Mouse (Mus musculus) forebrain, embryonic 10.5 days (tissue): ENCODE data around the gene Elk3. TPM values are rescaled to one million over a fixed set of nuclear protein-coding genes. Genes with fewer than 3 reads are reported as not detected.
A peak's percentile ranks its signal among the peaks of the same experiment; 100 is the strongest.
"Not testable (repeated sequence)": the region's sequence is repeated elsewhere in the genome, so short reads cannot be mapped to it uniquely, and the experiment has no call there.

Experiments used
- DNase-seq: peaks from one replicate; pipeline ENCODE4 v3.0.0-alpha.2; 2017; ENCODE audit warnings: low spot score; ENCODE audit errors: extremely low spot score
- H3K27ac ChIP-seq: fragments of 300-500 bp; sonication (generic); 2 replicates; pipeline ENCODE4 v1.5.1; 2016; ENCODE audit warnings: mild to moderate bottlenecking
- H3K27me3 ChIP-seq: fragments of 300-500 bp; sonication (generic); 2 replicates; pipeline ENCODE4 v1.6.1; 2016; ENCODE audit warnings: mild to moderate bottlenecking; ENCODE audit not compliant: poor library complexity, severe bottlenecking
- H3K36me3 ChIP-seq: fragments of 300-500 bp; sonication (generic); replicated peaks from 2 replicates; pipeline ENCODE4 v1.6.1; 2016; ENCODE audit warnings: mild to moderate bottlenecking, moderate library complexity
- H3K4me1 ChIP-seq: fragments of 300-500 bp; sonication (generic); 2 replicates; pipeline ENCODE4 v1.6.1; 2016
- H3K4me3 ChIP-seq: fragments of 300-500 bp; sonication (generic); 2 replicates; pipeline ENCODE4 v1.5.1; 2016; ENCODE audit warnings: mild to moderate bottlenecking, moderate library complexity
- H3K9me3 ChIP-seq: fragments of 300-500 bp; sonication (generic); 2 replicates; pipeline ENCODE4 v1.6.1; 2016; ENCODE audit warnings: mild to moderate bottlenecking, moderate library complexity
- WGBS: fragments of 180-500 bp; shearing (Covaris S2); methylation state at CpG from one replicate; pipeline ENCODE4 v1.1.7; 2016; 5-methylcytosine and 5-hydroxymethylcytosine counted together
- polyA plus RNA-seq: library from polyadenylated mRNA; unstranded; fragments of >200 nt; fragmentation: Nextera tagmentation; extraction: Ambion mirVana; gene quantifications from 2 replicates; pipeline ENCODE4 v1.2.1, GENCODE M21; 2016

Elk3 gene
- 13.1 and 14.5 TPM in 2 replicates for polyA plus RNA-seq

DNA sequence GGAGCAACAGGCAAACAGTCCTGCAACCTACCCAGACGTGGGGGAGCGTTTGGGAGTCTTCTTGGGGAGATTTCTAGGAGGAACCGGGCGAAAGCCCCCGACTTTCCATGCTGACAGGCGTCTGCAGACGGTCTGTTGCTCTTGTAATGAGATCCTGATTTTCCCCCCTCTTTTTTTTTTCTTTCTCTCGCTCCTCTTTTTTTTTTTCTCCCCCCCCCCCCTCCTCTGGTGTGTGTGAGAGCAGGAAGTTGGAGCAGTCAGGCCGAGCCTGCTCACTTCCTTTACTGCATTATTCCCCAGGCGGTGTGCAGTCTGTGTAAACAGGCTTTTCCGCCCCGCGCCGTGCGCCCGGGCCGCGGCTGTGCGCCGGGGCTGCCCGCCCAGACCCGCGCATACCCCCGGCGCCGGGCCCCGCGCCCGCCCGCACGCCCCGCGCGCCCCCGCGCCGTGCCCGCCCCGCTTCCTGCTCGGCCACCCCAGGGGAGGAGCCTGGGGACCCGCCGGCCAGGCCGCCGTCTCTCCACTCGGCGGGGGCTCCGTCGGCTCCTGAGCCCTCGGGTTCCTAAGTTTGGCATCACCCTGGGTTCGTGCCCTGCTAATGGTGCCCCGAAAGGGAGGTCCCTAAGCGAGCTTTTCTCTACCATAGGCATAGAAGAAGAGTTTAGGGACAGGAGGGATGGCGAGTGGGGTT is at the start of gene Elk3:
Gene Elk3 (minus strand): TSS at position 415 of the 691 bp plus-strand sequence.
- peak; percentile 49 for DNase-seq
- H3K4me1 ChIP-seq: peaks cover 36% of the 10 kb centered on the region
- under 1% methylated on average over 51 of the region's 53 CpGs for WGBS
- H3K27ac ChIP-seq: peak within 1 kb of the TSS; percentile 91
- no peaks in the 10 kb centered on the region for H3K36me3 ChIP-seq
- peak within 1 kb of the TSS; percentile 74 for H3K4me3 ChIP-seq
- H3K9me3 ChIP-seq: no peaks in the 10 kb centered on the region
- peaks cover 31% of the 10 kb centered on the region for H3K27me3 ChIP-seq

DNA sequence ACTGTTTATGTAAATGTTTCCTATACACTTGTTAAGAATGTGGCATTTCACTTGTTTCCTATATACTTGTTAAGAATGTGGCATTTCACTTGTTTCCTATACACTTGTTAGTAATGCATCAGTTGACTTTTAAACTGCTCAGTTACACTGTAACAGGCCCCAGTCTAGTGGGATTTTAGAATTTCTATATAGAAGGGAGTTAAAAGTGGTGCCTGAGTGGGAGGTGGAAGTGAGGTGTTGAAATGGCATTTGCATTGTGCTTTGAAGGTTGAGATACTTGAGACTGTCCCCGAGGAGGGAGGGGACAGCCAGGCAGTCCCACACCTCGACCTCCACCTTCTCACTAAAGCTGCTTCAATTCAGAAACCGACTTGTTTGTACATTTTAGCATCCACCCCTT is 49.7 kb upstream of the Elk3 start:
- Histone ChIP-seq H3K36me3 (no peaks in the 10 kb centered on the region), H3K27ac (no peak overlapping the region), H3K4me1 (peaks cover 16% of the 10 kb centered on the region), H3K9me3 (no peaks in the 10 kb centered on the region), H3K4me3 (no peak overlapping the region), H3K27me3 (no peaks in the 10 kb centered on the region)
- 66% methylated on average over 3 of the region's 3 CpGs for WGBS
- DNase-seq: no peak

GRCm38 (mm10) chr10:93360190-93360589 is 49.3 kb upstream of the Elk3 start:
- not testable (repeated sequence) for H3K27me3 ChIP-seq, H3K9me3 ChIP-seq, H3K4me3 ChIP-seq, H3K27ac ChIP-seq, H3K36me3 ChIP-seq, DNase-seq
- 79% methylated on average over 4 of the region's 4 CpGs for WGBS
- peaks cover 20% of the 10 kb centered on the region for H3K4me1 ChIP-seq

DNA sequence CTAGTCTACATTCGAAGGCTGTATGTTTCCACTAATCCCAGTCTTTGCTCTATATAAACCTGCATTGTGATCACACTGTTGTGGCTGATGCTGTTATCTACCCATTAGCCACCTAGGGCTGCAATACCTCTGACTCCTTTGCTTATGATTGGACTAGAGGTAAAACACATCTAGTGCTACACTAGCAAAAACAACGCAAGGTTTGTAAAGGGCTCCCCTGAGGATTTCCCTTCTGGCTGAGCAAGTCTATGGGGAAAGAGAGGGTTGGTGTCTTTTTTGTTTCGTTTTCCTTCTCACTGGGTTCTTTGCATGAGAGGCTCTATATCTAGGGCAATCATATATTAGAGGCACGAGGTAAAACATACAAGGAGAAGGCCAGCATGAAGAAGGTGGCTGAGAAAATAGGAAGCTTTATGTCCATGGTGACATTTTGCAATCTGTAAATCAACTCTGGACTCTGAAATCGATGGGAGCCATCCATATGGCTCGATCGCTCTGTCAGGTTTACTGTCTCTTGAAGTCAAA is 48.5 kb upstream of the Elk3 start:
- 85% methylated on average over 7 of the region's 7 CpGs for WGBS
- H3K9me3 ChIP-seq: no peaks in the 10 kb centered on the region
- no peak for DNase-seq
- H3K27ac ChIP-seq: no peak overlapping the region
- H3K4me1 ChIP-seq: peaks cover 19% of the 10 kb centered on the region
- H3K36me3 ChIP-seq: no peaks in the 10 kb centered on the region
- H3K4me3 ChIP-seq: no peak overlapping the region
- no peaks in the 10 kb centered on the region for H3K27me3 ChIP-seq

DNA sequence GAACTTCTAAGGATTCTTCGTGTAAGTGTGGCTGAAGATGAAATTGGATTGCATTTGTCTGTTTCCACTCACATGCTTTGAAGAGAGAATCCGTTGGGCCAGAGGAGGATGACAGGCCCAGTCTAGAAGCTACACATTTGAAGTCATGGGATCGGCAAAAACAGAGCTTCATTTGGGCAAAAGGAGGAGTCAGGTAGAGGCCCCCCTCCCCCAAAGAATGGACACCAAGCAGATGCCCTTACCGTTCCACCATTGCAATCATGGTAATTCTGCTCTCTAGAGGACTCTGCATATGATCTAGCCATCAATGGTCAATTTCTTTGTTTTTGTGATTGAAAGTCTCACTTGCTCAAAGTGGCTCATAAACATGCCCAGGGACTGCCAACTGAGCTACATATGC is 47.9 kb upstream of the Elk3 start:
- Histone ChIP-seq H3K4me3 (no peak overlapping the region), H3K9me3 (no peaks in the 10 kb centered on the region), H3K27me3 (no peaks in the 10 kb centered on the region), H3K27ac (no peak overlapping the region), H3K4me1 (peaks cover 15% of the 10 kb centered on the region), H3K36me3 (no peaks in the 10 kb centered on the region)
- no peak for DNase-seq
- WGBS: 90% methylated on average over 4 of the region's 4 CpGs

GRCm38 (mm10) chr10:93357162-93357561 is 46.2 kb upstream of the Elk3 start:
- H3K4me1 ChIP-seq: peaks cover 15% of the 10 kb centered on the region
- H3K4me3 ChIP-seq: no peak overlapping the region
- H3K27me3 ChIP-seq: no peaks in the 10 kb centered on the region
- H3K27ac ChIP-seq: no peak overlapping the region
- no peak for DNase-seq
- no peaks in the 10 kb centered on the region for H3K9me3 ChIP-seq
- WGBS: 95% methylated on average over 5 of the region's 5 CpGs
- no peaks in the 10 kb centered on the region for H3K36me3 ChIP-seq

- no peak for DNase-seq
- Histone ChIP-seq H3K27me3 (no peaks in the 10 kb centered on the region), H3K4me3 (no peak overlapping the region), H3K9me3 (no peaks in the 10 kb centered on the region), H3K4me1 (peaks cover 15% of the 10 kb centered on the region), H3K27ac (peak overlapping the region; percentile 48; the same call in 1 of the 2 replicates), H3K36me3 (no peaks in the 10 kb centered on the region)
- 94% methylated on average over 9 of the region's 9 CpGs for WGBS
Measured at GRCm38 (mm10) chr10:93356122-93356521, 45.2 kb upstream of the Elk3 start.

DNA sequence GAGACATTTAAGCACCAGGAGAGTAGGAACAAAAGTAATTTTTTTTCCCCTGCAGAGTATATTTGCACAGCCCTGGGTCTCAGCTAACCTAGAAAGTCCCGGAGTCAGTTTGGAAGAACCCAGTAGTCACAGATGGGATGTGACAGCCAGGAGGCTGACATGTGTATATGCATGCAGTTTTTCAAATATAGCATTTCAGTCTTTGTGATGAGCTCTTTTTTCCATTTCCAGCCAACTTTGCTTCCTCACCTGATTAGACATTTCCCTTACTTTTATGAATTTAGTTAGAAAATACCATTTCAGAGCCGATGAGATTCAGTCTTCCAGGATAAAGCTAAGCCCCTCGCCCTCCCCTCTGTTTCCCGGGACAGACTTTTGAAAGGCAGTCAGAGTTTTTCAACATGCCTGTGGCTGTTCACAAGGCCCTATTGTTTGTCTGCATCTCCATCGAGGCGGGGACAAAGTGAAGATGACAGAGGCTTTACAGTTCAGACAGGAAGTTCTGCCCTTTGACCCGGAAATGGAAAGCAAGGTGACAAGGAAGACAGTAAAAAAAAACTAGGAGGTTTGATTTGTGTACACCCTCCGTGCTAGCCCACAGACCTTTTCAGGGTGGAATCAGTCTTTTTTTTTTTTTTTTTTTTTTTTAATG is 44.5 kb upstream of the Elk3 start:
- Histone ChIP-seq H3K4me1 (peaks cover 15% of the 10 kb centered on the region), H3K27me3 (no peaks in the 10 kb centered on the region), H3K36me3 (no peaks in the 10 kb centered on the region), H3K27ac (no peak overlapping the region), H3K9me3 (0 out of 2 replicates have a peak, but pooled peaks cover 4% of the 10 kb centered on the region), H3K4me3 (no peak overlapping the region)
- 64% methylated on average over 8 of the region's 8 CpGs for WGBS
- DNase-seq: no peak

DNA sequence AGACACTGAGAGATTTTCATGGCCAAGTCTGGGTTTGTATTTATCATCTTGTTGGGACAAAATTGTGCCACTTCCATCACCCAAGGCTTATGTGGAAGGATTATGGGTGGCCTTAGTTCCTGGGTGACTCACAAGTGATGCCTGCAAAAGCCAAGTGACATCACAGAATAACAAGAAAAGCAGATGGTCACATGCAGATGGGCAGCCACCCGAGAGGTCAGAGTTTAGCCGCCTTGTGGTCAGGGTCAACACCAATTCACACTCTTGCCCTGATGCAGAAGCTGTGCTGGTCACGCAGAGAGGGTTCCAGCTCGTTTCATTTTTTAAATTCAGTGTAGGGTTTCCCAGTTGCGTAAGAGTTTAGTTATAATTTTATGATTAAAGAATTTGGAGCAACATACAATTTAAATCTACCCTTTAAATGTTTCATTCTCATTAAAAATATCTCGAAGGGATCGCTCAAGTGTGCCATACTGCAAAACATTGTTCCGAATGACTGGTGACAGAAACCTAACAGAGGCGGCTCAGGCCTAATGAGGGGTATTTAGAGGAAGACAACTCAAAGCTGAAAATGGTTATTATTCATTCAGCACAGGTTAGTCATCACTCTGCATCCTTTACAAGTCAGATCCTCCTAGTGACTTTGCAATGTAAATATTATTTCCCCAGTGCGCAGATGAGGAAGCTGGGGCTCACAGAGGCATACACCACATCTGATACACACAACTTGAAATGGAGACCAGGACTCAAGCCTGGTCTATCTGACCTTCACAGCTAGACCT is 42.8 kb upstream of the Elk3 start:
- DNase-seq: no peak
- Histone ChIP-seq H3K27me3 (no peaks in the 10 kb centered on the region), H3K4me3 (no peak overlapping the region), H3K4me1 (peaks cover 15% of the 10 kb centered on the region), H3K27ac (no peak overlapping the region), H3K36me3 (no peaks in the 10 kb centered on the region), H3K9me3 (0 out of 2 replicates have a peak, but pooled peaks cover 4% of the 10 kb centered on the region)
- 92% methylated on average over 10 of the region's 10 CpGs for WGBS

- H3K4me3 ChIP-seq: no peak overlapping the region
- H3K4me1 ChIP-seq: peaks cover 3% of the 10 kb centered on the region; the same call in 1 of the 2 replicates
- no peaks in the 10 kb centered on the region for H3K27me3 ChIP-seq
- DNase-seq: no peak
- 0 out of 2 replicates have a peak, but pooled peaks cover 4% of the 10 kb centered on the region for H3K9me3 ChIP-seq
- no peaks in the 10 kb centered on the region for H3K36me3 ChIP-seq
- WGBS: 88% methylated on average over 14 of the region's 14 CpGs
- H3K27ac ChIP-seq: no peak overlapping the region
Measured at GRCm38 (mm10) chr10:93347918-93348505, 37.1 kb upstream of the Elk3 start.

DNA sequence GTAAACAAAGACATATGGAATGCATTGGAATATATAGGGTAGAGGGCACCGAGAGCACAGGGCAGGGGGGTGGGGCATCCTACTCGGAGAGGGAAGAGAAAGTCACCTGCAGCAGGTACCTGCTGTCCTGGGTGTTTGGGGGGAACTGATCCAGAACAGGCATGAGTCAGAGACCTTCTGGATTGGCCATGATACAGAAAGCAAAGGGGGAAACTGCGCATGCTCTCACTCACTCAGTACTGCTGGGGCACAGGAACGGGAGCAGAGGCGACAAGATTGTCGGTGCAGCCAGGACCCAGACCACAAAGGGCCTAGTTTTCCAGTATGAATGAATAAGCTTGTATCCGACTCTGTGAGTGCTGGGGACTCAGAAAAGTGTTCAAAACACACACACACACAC is 36.5 kb upstream of the Elk3 start:
- WGBS: 81% methylated on average over 7 of the region's 7 CpGs
- DNase-seq: no peak

DNA sequence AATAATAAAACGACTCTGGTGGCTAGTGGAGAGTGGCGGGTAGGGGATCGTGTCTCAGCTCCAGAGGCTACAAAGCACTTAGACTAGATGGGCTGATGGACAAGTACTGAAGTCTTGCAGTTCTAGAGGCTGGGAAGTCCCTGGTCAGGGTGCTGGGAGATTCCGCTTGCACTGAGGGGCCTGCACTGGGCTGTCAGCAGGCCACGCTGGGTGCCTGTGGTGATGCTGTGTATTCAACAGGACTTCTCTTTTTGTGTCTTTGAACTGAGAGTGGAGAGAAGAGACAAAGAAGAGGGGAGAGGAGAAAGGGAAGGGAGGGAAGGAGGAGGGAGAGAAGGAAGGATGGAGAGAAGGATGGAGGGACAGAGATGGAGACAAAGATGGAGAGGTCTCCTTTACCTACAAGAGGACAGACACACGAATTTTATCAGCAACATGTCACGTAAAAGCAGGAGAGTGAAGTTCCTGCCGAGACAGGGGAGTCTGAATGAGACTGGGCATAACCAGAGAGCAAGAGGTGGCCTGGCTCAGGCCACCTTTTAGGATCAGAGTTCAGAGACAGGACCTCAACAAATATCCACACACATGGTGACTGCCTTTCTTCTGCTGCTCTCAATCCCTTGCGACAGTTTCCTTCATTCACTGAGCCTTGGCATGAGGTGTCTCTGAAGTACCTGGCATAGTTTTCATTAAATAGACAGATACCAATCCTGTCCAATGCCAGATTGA is 35.4 kb upstream of the Elk3 start:
- no peak overlapping the region for H3K27ac ChIP-seq
- H3K36me3 ChIP-seq: no peaks in the 10 kb centered on the region
- H3K4me1 ChIP-seq: peaks cover 3% of the 10 kb centered on the region; the same call in 1 of the 2 replicates
- H3K27me3 ChIP-seq: no peaks in the 10 kb centered on the region
- WGBS: 79% methylated on average over 9 of the region's 9 CpGs
- no peak overlapping the region for H3K4me3 ChIP-seq
- H3K9me3 ChIP-seq: 0 out of 2 replicates have a peak, but pooled peaks cover 4% of the 10 kb centered on the region
- no peak for DNase-seq

More for the DNA sequence above, 36.5 kb upstream of the Elk3 start:
- H3K9me3 ChIP-seq: 0 out of 2 replicates have a peak, but pooled peaks cover 4% of the 10 kb centered on the region
- no peak overlapping the region for H3K4me3 ChIP-seq
- no peaks in the 10 kb centered on the region for H3K27me3 ChIP-seq
- no peak overlapping the region for H3K27ac ChIP-seq
- H3K4me1 ChIP-seq: peaks cover 3% of the 10 kb centered on the region; the same call in 1 of the 2 replicates
- no peaks in the 10 kb centered on the region for H3K36me3 ChIP-seq
